Mouse (Mus musculus) megakaryocyte-erythroid progenitor cell, adult 5-6 weeks (primary cell): ENCODE measurements around the gene Rpp25l. TPM values are rescaled to one million over a fixed set of nuclear protein-coding genes. Genes with fewer than 3 reads are reported as not detected.

Experiments used
- ATAC-seq: replicated peaks from 2 replicates; pipeline ENCODE4 v1.8.0; 2016; ENCODE audit warnings: mild to moderate bottlenecking, inconsistent platforms; ENCODE audit not compliant: severe bottlenecking, poor library complexity, low FRiP score, low TSS enrichment
- total RNA-seq, 2 experiments: library from RNA; stranded (forward) in 1 of 2; stranded (reverse) in 1 of 2; fragments of 200-1000, 215-1000 nt in 1 of 2; fragments of >200 nt in 1 of 2; fragmentation: Nextera tagmentation in 1 of 2; gene quantifications; 2 replicates each; pipeline ENCODE4 v1.2.3; 2014 to 2017

Rpp25l gene
- total RNA-seq, 2 experiments from 2014 or later, result 33.5 to 37.5 TPM

DNA sequence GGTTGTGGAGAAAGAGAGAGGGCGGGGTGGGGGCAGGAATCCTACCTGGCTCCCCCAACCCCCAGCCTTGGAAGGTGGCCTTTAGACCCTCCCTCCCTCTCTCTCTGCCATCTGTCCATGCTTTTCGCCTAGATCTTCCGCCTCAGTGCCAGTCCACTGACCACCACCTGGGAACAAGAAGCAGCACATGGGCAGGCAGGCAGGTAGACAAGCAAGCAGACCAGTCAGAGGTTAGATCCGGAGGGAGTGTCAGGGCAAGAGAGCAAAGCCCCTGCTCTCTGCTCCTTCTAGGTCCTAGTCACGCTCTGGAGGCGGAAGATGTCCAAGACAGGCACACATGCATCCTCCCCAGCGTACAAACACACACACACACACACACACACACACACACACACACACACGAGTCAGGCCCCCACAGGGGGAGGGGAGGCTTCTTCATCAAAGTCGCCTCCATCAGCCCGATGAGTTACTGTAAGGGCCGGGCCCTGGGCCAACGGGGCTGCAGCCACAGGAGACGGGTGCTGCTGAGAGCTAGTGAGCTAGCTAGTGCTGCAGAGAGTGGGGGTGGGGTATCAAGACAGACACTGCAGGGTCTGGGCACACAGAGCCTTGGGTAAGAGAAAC is 36.2 kb downstream of the Rpp25l start:
- no peak for ATAC-seq

DNA sequence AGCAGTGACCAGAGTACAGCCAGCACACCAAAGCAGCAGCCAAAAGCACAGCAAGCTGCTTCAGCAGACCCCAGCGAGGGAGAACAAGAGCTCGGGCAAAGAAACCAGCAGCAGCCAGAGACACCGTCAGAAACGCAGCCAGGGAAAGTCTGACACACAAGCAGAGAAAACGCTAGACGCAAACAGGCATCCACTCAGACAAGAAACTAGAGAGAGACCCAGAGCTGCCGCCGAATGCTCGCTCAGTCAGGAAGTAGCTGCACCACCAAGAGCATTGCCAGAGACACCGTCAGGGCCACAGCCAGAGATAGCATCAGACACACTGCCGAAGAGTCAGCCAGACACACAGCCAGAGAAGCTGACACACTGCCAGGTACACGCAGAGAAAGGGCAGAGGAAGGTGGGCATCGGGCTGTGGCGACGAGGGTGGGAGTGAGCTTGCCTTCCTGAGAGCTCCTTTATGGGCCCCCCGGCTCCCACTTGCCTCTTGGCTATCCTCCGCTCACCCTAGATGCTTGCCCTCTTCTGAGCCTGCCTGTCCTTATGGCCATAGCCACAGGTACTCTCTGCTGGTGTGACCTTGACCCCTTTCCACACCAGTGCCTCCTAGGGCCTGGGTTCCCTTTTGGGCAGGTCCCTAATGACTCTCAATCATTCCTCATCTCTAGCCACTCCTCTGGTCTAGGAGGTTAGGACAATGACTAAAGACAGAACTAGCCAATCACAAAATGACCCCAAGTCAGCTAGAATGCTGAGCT is 36.9 kb downstream of the Rpp25l start:
- no peak for ATAC-seq

DNA sequence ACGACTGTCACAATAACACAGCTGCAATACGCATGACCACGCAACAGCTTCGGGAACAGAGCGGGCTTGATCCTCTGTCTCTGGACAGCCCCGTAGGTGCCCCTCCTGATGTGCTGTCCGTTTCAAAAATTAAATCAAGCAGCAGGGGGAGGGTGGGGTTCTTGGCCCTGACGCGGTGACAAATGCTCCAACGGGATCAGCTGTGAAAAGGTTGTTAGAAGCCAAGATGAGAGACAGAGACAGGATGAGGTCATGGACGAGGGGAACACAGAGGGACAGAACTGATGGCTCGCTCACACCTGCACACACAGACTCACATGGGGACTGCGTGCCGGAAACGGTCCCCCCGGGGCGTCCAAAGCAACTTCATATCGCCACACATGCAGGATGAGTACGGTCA is 40.1 kb downstream of the Rpp25l start:
- no peak for ATAC-seq

DNA sequence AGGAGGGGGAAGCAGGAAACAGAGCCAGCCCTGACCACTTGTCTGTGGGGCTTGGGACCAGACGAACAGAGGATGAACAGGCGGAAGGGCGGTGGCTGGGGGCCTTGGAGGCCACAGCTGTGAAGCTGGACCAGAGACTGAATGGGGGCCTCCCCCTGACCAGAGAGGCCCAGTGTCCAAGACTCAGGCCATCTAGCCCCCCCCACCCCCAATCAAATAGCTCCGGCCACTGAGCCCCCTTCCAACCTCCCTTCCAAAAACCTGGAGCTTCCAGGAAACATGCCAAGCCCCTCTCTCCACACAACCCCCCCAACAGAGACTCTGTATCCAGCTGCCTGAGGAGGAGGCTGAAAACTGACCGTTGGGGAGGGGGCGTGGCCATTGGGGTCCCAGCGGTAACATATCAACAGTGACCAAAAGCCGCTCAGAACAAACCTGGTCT is 40.8 kb downstream of the Rpp25l start:
- no peak for ATAC-seq

- ATAC-seq, result no peak
Observed at GRCm38 (mm10) chr4:41671963-41672480, 41.3 kb downstream of the Rpp25l start.

GRCm38 (mm10) chr4:41671500-41671899 is 41.8 kb downstream of the Rpp25l start:
- no peak for ATAC-seq

- ATAC-seq, result no peak
Observed at GRCm38 (mm10) chr4:41670836-41671235, 42.5 kb downstream of the Rpp25l start.

GRCm38 (mm10) chr4:41666646-41667045 is 46.7 kb downstream of the Rpp25l start:
- no peak for ATAC-seq

- ATAC-seq, result no peak
Observed at GRCm38 (mm10) chr4:41665009-41665675, 48.2 kb downstream of the Rpp25l start.

DNA sequence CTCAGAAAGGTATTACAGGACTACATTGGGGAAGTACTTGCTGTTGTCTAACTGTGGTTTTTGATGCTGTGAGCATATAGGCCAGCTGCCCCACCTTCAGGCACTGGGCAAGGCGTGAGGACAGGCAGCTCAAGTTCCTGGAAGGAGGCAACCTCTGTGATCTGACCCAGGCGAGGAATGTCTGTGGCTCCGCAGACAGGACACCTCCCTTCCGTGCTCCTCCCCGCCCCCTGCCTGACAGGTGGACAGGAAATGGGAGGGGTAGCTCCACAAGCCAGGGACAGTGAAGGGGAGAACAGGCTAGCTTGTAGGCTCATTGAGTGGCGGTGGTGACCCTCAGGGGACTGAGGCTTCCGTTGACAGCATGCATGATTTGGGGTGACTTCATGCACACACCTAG is 48.8 kb downstream of the Rpp25l start:
- no peak for ATAC-seq

DNA sequence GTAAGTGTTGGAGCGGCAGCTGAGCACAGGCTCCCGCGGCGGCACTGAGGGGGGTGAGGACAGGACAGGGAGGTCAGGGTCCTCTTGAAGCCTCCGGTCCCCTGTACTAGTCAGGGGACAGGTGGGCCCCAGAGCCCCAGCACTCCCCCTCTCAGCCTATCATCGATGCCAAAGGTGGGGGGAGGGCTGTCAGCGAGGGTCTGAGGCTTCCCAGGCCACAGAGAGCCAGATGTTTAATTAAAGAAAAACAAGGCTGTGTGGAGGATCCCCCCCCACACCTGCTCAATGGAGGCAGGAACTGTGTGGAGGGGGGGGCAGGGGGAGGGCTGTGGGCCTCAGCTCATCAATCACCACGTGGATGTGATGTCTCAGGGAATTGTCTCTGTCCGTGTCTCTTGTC is 49.7 kb downstream of the Rpp25l start:
- ATAC-seq, result no peak

DNA sequence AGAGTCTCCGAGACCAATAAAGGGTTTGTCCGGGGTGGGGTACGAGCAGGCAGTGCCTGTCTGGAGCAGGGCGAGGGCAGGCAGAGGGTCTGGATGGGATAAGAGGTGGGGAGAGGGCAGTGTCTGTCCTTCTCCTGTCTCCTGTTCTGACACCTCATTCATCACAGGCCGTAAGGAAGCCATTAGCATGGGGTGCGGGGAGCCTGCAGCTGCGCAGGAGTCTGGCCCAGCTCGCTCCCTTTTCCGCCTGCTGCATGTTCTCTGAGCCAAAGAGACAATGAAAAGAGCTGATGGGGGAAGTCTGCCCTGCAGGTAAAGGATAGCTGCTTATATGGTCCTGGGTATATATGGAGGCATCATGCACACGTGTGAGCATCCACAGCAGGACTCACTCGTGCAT is 50.6 kb downstream of the Rpp25l start:
- no peak for ATAC-seq

Other genes starting within 250 kb of the Rpp25l start
- gene Kif24, start 248.6 kb downstream of the Rpp25l start, total RNA-seq (2014; fragmentation: Nextera tagmentation), result 29.6 and 35.0 TPM in 2 replicates
- gene Kif24, start 248.6 kb downstream of the Rpp25l start, total RNA-seq (2017), result 10.8 and 14.9 TPM in 2 replicates
- gene Nudt2, start 248.4 kb downstream of the Rpp25l start, total RNA-seq (2014; fragmentation: Nextera tagmentation), result 18.1 and 27.4 TPM in 2 replicates
- 18.2 and 40.3 TPM in 2 replicates for gene Nudt2, start 248.4 kb downstream of the Rpp25l start, total RNA-seq (2017)
- gene AI464131, start 210.5 kb downstream of the Rpp25l start, total RNA-seq (2014; fragmentation: Nextera tagmentation), result 0.15 TPM in 1 of 2 replicates, not detected in the other
- gene AI464131, start 210.5 kb downstream of the Rpp25l start, total RNA-seq (2017), result not detected in 2 replicates
- gene 1110017D15Rik, start 196.2 kb downstream of the Rpp25l start, total RNA-seq (2014; fragmentation: Nextera tagmentation), result not detected in 2 replicates
- gene 1110017D15Rik, start 196.2 kb downstream of the Rpp25l start, total RNA-seq (2017), result not detected in 2 replicates
- 1.7 and 1.9 TPM in 2 replicates for gene Fam219a, start 144.0 kb downstream of the Rpp25l start, total RNA-seq (2014; fragmentation: Nextera tagmentation)
- gene Fam219a, start 144.0 kb downstream of the Rpp25l start, total RNA-seq (2017), result 0.11 and 0.52 TPM in 2 replicates
- not detected in 2 replicates for gene Dnaic1, start 143.8 kb downstream of the Rpp25l start, total RNA-seq (2014; fragmentation: Nextera tagmentation)
- gene Dnaic1, start 143.8 kb downstream of the Rpp25l start, total RNA-seq (2017), result not detected in 2 replicates
- gene Enho, start 73.2 kb downstream of the Rpp25l start, total RNA-seq (2014; fragmentation: Nextera tagmentation), result not detected in 2 replicates
- gene Enho, start 73.2 kb downstream of the Rpp25l start, total RNA-seq (2017), result not detected in 2 replicates
- not detected in 2 replicates for gene Cntfr, start 16.4 kb downstream of the Rpp25l start, total RNA-seq (2014; fragmentation: Nextera tagmentation)
- gene Cntfr, start 16.4 kb downstream of the Rpp25l start, total RNA-seq (2017), result not detected in 2 replicates
- gene Il11ra1, start 13.5 kb downstream of the Rpp25l start, total RNA-seq (2014; fragmentation: Nextera tagmentation), result 21.5 and 39.9 TPM in 2 replicates
- 36.0 and 45.3 TPM in 2 replicates for gene Il11ra1, start 13.5 kb downstream of the Rpp25l start, total RNA-seq (2017)
- 63.4 and 81.2 TPM in 2 replicates for gene Dctn3, start 9.6 kb upstream of the Rpp25l start, total RNA-seq (2014; fragmentation: Nextera tagmentation)
- 50.6 and 80.7 TPM in 2 replicates for gene Dctn3, start 9.6 kb upstream of the Rpp25l start, total RNA-seq (2017)
- not detected in 2 replicates for gene Arid3c, start 17.6 kb upstream of the Rpp25l start, total RNA-seq (2014; fragmentation: Nextera tagmentation)
- gene Arid3c, start 17.6 kb upstream of the Rpp25l start, total RNA-seq (2017), result not detected in 2 replicates
- gene Galt, start 41.7 kb upstream of the Rpp25l start, total RNA-seq (2014; fragmentation: Nextera tagmentation), result 37.9 and 50.1 TPM in 2 replicates
- 28.0 and 31.0 TPM in 2 replicates for gene Galt, start 41.7 kb upstream of the Rpp25l start, total RNA-seq (2017)
- 34.2 and 53.7 TPM in 2 replicates for gene Sigmar1, start 42.6 kb upstream of the Rpp25l start, total RNA-seq (2014; fragmentation: Nextera tagmentation)
- 49.7 and 57.2 TPM in 2 replicates for gene Sigmar1, start 42.6 kb upstream of the Rpp25l start, total RNA-seq (2017)
- gene Ccl27a, start 60.7 kb upstream of the Rpp25l start, total RNA-seq (2014; fragmentation: Nextera tagmentation), result 11.7 and 35.2 TPM in 2 replicates
- gene Ccl27a, start 60.7 kb upstream of the Rpp25l start, total RNA-seq (2017), result 3.0 TPM in 1 of 2 replicates, not detected in the other
- not detected in 2 replicates for gene Gm21541, start 190.1 kb upstream of the Rpp25l start, total RNA-seq (2014; fragmentation: Nextera tagmentation)
- not detected in 2 replicates for gene Gm21541, start 190.1 kb upstream of the Rpp25l start, total RNA-seq (2017)
- 1.6 and 1.9 TPM in 2 replicates for gene Gm20878, start 228.0 kb upstream of the Rpp25l start, total RNA-seq (2014; fragmentation: Nextera tagmentation)
- 0.99 and 7.6 TPM in 2 replicates for gene Gm20878, start 228.0 kb upstream of the Rpp25l start, total RNA-seq (2017)